Comparison of ENCODE assay signal across 8 mouse cellular contexts in the genomic region with DNA sequence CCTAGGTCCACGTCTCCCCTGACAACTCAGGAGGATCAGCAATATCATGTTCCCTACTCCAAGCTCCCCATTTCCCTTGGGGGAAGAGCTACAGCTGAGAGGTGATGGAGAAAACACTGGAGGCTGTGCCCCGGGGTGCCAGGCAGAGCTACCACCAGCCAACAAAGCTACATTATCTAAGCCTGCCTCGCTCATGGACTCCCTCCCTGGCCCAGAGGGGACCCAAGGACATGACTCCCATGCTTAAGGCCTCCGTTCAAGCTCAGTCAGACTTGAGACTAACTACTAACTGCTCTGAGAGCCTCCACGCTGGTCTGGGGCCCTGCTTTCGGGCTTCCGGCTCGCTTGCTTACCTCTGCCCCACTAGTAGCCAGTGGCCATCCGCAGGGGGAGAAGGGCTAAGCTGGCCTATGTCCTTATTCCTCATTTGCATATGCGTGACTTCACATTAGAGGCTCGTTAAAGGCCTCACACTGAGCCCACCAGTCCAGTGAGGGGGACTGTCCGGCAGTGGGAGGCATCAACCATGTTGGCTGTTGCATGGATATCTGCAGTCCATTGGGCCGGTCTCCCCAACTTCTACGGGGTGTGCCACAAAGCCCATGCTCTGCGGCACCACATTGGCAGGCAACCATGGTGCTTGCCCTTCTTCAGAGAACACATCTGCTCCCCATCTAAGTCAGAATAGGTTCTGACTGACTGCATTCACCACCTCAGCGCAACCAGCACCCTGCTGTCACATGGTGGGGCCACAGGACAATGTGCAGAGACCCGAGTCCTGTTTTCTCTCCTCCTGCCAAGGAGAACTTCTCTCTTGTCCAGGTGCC. TPM values are rescaled to one million over a fixed set of nuclear protein-coding genes. Genes with fewer than 3 reads are reported as not detected.
DNase-seq lines count a peak whose midpoint lies in the region; ATAC-seq and TF ChIP-seq lines count a peak whose summit lies in the region.

No protein-coding gene starts in this region.

- H3K9me3 ChIP-seq in embryonic facial prominence, embryonic 15.5 days (replicated peaks) = no peaks in the 10 kb centered on the region
- no peaks in the 10 kb centered on the region for H3K9me3 ChIP-seq in hindbrain, embryonic 16.5 days (ENCODE audit: control insufficient read depth, low read length)
- no peaks in the 10 kb centered on the region for H3K9me3 ChIP-seq in midbrain, embryonic 15.5 days

- H3K36me3 ChIP-seq in embryonic facial prominence, embryonic 15.5 days = 0 out of 2 replicates have a peak, but pooled peaks cover 5% of the 10 kb centered on the region
- H3K36me3 ChIP-seq in hindbrain, embryonic 16.5 days (ENCODE audit: control insufficient read depth, insufficient read depth, low read length) = no peaks in the 10 kb centered on the region
- H3K36me3 ChIP-seq in midbrain, embryonic 15.5 days (replicated peaks) = no peaks in the 10 kb centered on the region

- no peak for DNase-seq in layer of hippocampus, adult 2 months (ENCODE audit: low spot score in 2 of 2)
- no peak for DNase-seq in layer of hippocampus, adult 9-10 months (ENCODE audit: low spot score)
- DNase-seq in right cerebral cortex, adult 2 months (ENCODE audit: low spot score in 2 of 2) = no peak
- no peak for DNase-seq in layer of hippocampus, postnatal 36 days

- ATAC-seq in embryonic facial prominence, embryonic 15.5 days (ENCODE audit: insufficient number of reproducible peaks, low FRiP score, low TSS enrichment, low read depth) = no peak
- ATAC-seq in hindbrain, embryonic 16.5 days = no peak
- no peak for ATAC-seq in midbrain, embryonic 15.5 days (replicated peaks)
- no peak for ATAC-seq in cerebellum, adult (ENCODE audit: insufficient number of reproducible peaks, low FRiP score, low TSS enrichment)

- H3K4me1 ChIP-seq in embryonic facial prominence, embryonic 15.5 days = peaks cover 73% of the 10 kb centered on the region
- H3K4me1 ChIP-seq in hindbrain, embryonic 16.5 days (ENCODE audit: control insufficient read depth, insufficient read depth, low read depth, low read length) = peaks cover 55% of the 10 kb centered on the region
- H3K4me1 ChIP-seq in midbrain, embryonic 15.5 days = peaks cover 73% of the 10 kb centered on the region

- TF ChIP-seq CTCF in layer of hippocampus, adult 2 months (conservative IDR thresholded peaks at IDR 0.05) = no peak

- 0 out of 2 replicates have a peak overlapping the region, but pooled peaks have one; percentile 2 for H3K4me2 ChIP-seq in embryonic facial prominence, embryonic 15.5 days (replicated peaks)
- H3K4me2 ChIP-seq in hindbrain, embryonic 16.5 days (ENCODE audit: low read length) = peak overlapping the region; percentile 27
- H3K4me2 ChIP-seq in midbrain, embryonic 15.5 days = peak overlapping the region; percentile 24; the same call in 1 of the 2 replicates

- peak overlapping the region; percentile 97 for H3K4me3 ChIP-seq in layer of hippocampus, adult 2 months
- no peak overlapping the region for H3K4me3 ChIP-seq in embryonic facial prominence, embryonic 15.5 days (replicated peaks)
- no peak overlapping the region; the same call in 1 of the 2 replicates for H3K4me3 ChIP-seq in hindbrain, embryonic 16.5 days (ENCODE audit: low read length)
- H3K4me3 ChIP-seq in midbrain, embryonic 15.5 days = no peak overlapping the region

- WGBS in embryonic facial prominence, embryonic 15.5 days = 70% methylated on average over 17 of the region's 17 CpGs
- WGBS in hindbrain, embryonic 16.5 days = 61% methylated on average over 17 of the region's 17 CpGs
- WGBS in midbrain, embryonic 15.5 days = 65% methylated on average over 17 of the region's 17 CpGs

- H3K27me3 ChIP-seq in embryonic facial prominence, embryonic 15.5 days = no peaks in the 10 kb centered on the region
- H3K27me3 ChIP-seq in hindbrain, embryonic 16.5 days (replicated peaks; ENCODE audit: control insufficient read depth, insufficient read depth, low read length) = no peaks in the 10 kb centered on the region
- H3K27me3 ChIP-seq in midbrain, embryonic 15.5 days (replicated peaks) = no peaks in the 10 kb centered on the region

- peak overlapping the region; percentile 100 for H3K27ac ChIP-seq in layer of hippocampus, adult 2 months
- H3K27ac ChIP-seq in embryonic facial prominence, embryonic 15.5 days (replicated peaks) = no peak overlapping the region; the same call in 1 of the 2 replicates
- peak overlapping the region; percentile 25; the same call in 1 of the 2 replicates for H3K27ac ChIP-seq in hindbrain, embryonic 16.5 days (ENCODE audit: low read depth, low read length)
- no peak overlapping the region for H3K27ac ChIP-seq in midbrain, embryonic 15.5 days

- 0 out of 2 replicates have a peak overlapping the region, but pooled peaks have one; percentile 4 for H3K9ac ChIP-seq in embryonic facial prominence, embryonic 15.5 days
- peak overlapping the region; percentile 47 for H3K9ac ChIP-seq in hindbrain, embryonic 16.5 days (ENCODE audit: low read depth, low read length)
- no peak overlapping the region for H3K9ac ChIP-seq in midbrain, embryonic 15.5 days

RNA-seq across cellular contexts. Expression of a gene that starts 3.5 kb away (rescaled TPM):
- 100 to 1,000 TPM; 246 to 249 TPM for total RNA-seq in layer of hippocampus, adult 2 months (2021)
- 59.9 and 60.4 TPM in 2 replicates for polyA plus RNA-seq in embryonic facial prominence, embryonic 15.5 days (2015; fragmentation: Nextera tagmentation; extraction: Ambion mirVana)
- polyA plus RNA-seq in hindbrain, embryonic 16.5 days (2015; fragmentation: Nextera tagmentation; extraction: Ambion mirVana) = 59.8 and 71.7 TPM in 2 replicates
- 85.4 and 92.1 TPM in 2 replicates for polyA plus RNA-seq in midbrain, embryonic 15.5 days (2015; fragmentation: Nextera tagmentation; extraction: Ambion mirVana)
- 100 to 1,000 TPM; 245 to 249 TPM for total RNA-seq in layer of hippocampus, postnatal 36 days (2021)

RNA-seq across cellular contexts. Expression of a gene that starts 9.5 kb away (rescaled TPM):
- total RNA-seq in layer of hippocampus, adult 2 months (2021) = 10 to 100 TPM; 85.4 to 90.5 TPM
- 124 and 132 TPM in 2 replicates for polyA plus RNA-seq in embryonic facial prominence, embryonic 15.5 days (2015; fragmentation: Nextera tagmentation; extraction: Ambion mirVana)
- polyA plus RNA-seq in hindbrain, embryonic 16.5 days (2015; fragmentation: Nextera tagmentation; extraction: Ambion mirVana) = 179 and 199 TPM in 2 replicates
- 184 and 188 TPM in 2 replicates for polyA plus RNA-seq in midbrain, embryonic 15.5 days (2015; fragmentation: Nextera tagmentation; extraction: Ambion mirVana)
- total RNA-seq in layer of hippocampus, postnatal 36 days (2021) = 10 to 100 TPM; 77.9 to 83.3 TPM

RNA-seq across cellular contexts. Expression of a gene that starts 34.0 kb away (rescaled TPM):
- 1 to 10 TPM; 1.2 to 1.5 TPM for total RNA-seq in layer of hippocampus, adult 2 months (2021)
- 48.6 and 60.1 TPM in 2 replicates for polyA plus RNA-seq in embryonic facial prominence, embryonic 15.5 days (2015; fragmentation: Nextera tagmentation; extraction: Ambion mirVana)
- 5.8 and 6.8 TPM in 2 replicates for polyA plus RNA-seq in hindbrain, embryonic 16.5 days (2015; fragmentation: Nextera tagmentation; extraction: Ambion mirVana)
- polyA plus RNA-seq in midbrain, embryonic 15.5 days (2015; fragmentation: Nextera tagmentation; extraction: Ambion mirVana) = 2.6 and 2.9 TPM in 2 replicates
- 1 to 10 TPM in 1 of 2 experiments, under 1 TPM in 1; 0.60 to 1.3 TPM for total RNA-seq in layer of hippocampus, postnatal 36 days (2021)

RNA-seq across cellular contexts. Expression of a gene that starts 50.1 kb away (rescaled TPM):
- total RNA-seq in layer of hippocampus, adult 2 months (2021) = 100 to 1,000 TPM; 150 to 166 TPM
- polyA plus RNA-seq in embryonic facial prominence, embryonic 15.5 days (2015; fragmentation: Nextera tagmentation; extraction: Ambion mirVana) = 191 and 208 TPM in 2 replicates
- 107 and 120 TPM in 2 replicates for polyA plus RNA-seq in hindbrain, embryonic 16.5 days (2015; fragmentation: Nextera tagmentation; extraction: Ambion mirVana)
- 140 and 150 TPM in 2 replicates for polyA plus RNA-seq in midbrain, embryonic 15.5 days (2015; fragmentation: Nextera tagmentation; extraction: Ambion mirVana)
- total RNA-seq in layer of hippocampus, postnatal 36 days (2021) = 100 to 1,000 TPM; 148 to 151 TPM

Comparison
In these comparisons a context has a peak if more than half of its experiments do, and no peak if none do; other contexts are left out.
1. H3K27ac ChIP-seq: peak in layer of hippocampus, adult 2 months (single experiment) and hindbrain, embryonic 16.5 days (single experiment); none in embryonic facial prominence, embryonic 15.5 days (single experiment) and midbrain, embryonic 15.5 days (single experiment).
2. Peak in every context shown above with its lines, with median percentiles within 50 percentile points of each other: H3K4me2 ChIP-seq.